Mouse (Mus musculus) stomach, postnatal 0 days (tissue): Measurements from ENCODE around the gene Mfsd11. TPM values are rescaled to one million over a fixed set of nuclear protein-coding genes. Genes with fewer than 3 reads are reported as not detected.

ENCODE experiments used
- ATAC-seq: fragments of 200-750 bp; cut with Nextera tagmentation; 2 replicates; pipeline ENCODE4 v1.8.0; 2017; ENCODE audit not compliant: low FRiP score, low TSS enrichment
- DNase-seq: peaks from one replicate; pipeline ENCODE4 v3.0.0-alpha.2; 2016; ENCODE audit warnings: low spot score
- H3K27ac ChIP-seq: fragments of 300-500 bp; sonication (generic); replicated peaks from 2 replicates; pipeline ENCODE4 v1.5.1; 2014; ENCODE audit warnings: mild to moderate bottlenecking, control low read depth
- H3K27me3 ChIP-seq: fragments of 300-500 bp; sonication (generic); 2 replicates; pipeline ENCODE4 v1.6.1; 2014; ENCODE audit warnings: low read length; ENCODE audit not compliant: control insufficient read depth, insufficient read depth
- H3K36me3 ChIP-seq: fragments of 300-500 bp; sonication (generic); 2 replicates; pipeline ENCODE4 v1.6.1; 2014; ENCODE audit warnings: low read length, mixed read lengths; ENCODE audit not compliant: control insufficient read depth, insufficient read depth
- H3K4me1 ChIP-seq: fragments of 300-500 bp; sonication (generic); replicated peaks from 2 replicates; pipeline ENCODE4 v1.6.1; 2014; ENCODE audit warnings: antibody characterized with exemption; ENCODE audit not compliant: control insufficient read depth, insufficient read depth
- H3K4me2 ChIP-seq: fragments of 300-500 bp; sonication (generic); replicated peaks from 2 replicates; pipeline ENCODE4 v1.6.1; 2014; ENCODE audit warnings: low read depth, mild to moderate bottlenecking, control low read depth, moderate library complexity
- H3K4me3 ChIP-seq: fragments of 300-500 bp; sonication (generic); 2 replicates; pipeline ENCODE4 v1.5.1; 2014; ENCODE audit warnings: low read depth, low read length, control low read depth
- H3K9ac ChIP-seq: fragments of 300-500 bp; sonication (generic); 2 replicates; pipeline ENCODE4 v1.6.1; 2014; ENCODE audit warnings: mild to moderate bottlenecking, low read length, control low read depth, mixed read lengths
- H3K9me3 ChIP-seq: fragments of 300-500 bp; sonication (generic); 2 replicates; pipeline ENCODE4 v1.6.1; 2016; ENCODE audit warnings: low read length; ENCODE audit not compliant: control insufficient read depth
- CTCF ChIP-seq: IDR thresholded peaks from 2 replicates; pipeline ENCODE4 v1.5.1; 2016; ENCODE audit warnings: antibody characterized with exemption, low read depth, mild to moderate bottlenecking, moderate library complexity
- EP300 ChIP-seq: optimal IDR thresholded peaks from 2 replicates; pipeline ENCODE3; 2016; ENCODE audit warnings: antibody characterized with exemption
- WGBS: fragments of 180-500 bp; shearing (Covaris S2); extraction: QIAGEN DNeasy Blood & Tissue Kit; methylation state at CpG from one replicate; pipeline ENCODE4 v1.1.7; 2014; 5-methylcytosine and 5-hydroxymethylcytosine counted together
- polyA plus RNA-seq: library from polyadenylated mRNA; unstranded; fragments of >200 nt; fragmentation: Nextera tagmentation; extraction: Ambion mirVana; gene quantifications from 2 replicates; pipeline ENCODE4 v1.2.1, GENCODE M21; 2015

Gene Mfsd11
- polyA plus RNA-seq, 1 experiment from 2014 or later: 31.5 TPM

GRCm38 (mm10) chr11:116834954-116835353, 17.3 kb upstream of the Mfsd11 start:
- Histone ChIP-seq H3K4me3 (no peak overlapping the region), H3K4me1 (no peaks in the 10 kb centered on the region), H3K27ac (no peak overlapping the region), H3K36me3 (peaks cover 26% of the 10 kb centered on the region), H3K9me3 (no peaks in the 10 kb centered on the region), H3K4me2 (no peak overlapping the region), H3K27me3 (no peaks in the 10 kb centered on the region), H3K9ac (no peak overlapping the region)
- 94% methylated on average over 1 of the region's 1 CpGs for WGBS
- TF ChIP-seq CTCF (no peak), EP300 (no peak)
- no peak for ATAC-seq
- DNase-seq: no peak

- Histone ChIP-seq H3K4me1 (peaks cover 3% of the 10 kb centered on the region; the same call in 1 of the 2 replicates), H3K36me3 (peaks cover 27% of the 10 kb centered on the region), H3K27me3 (no peaks in the 10 kb centered on the region), H3K4me3 (no peak overlapping the region), H3K27ac (no peak overlapping the region), H3K4me2 (no peak overlapping the region), H3K9ac (no peak overlapping the region), H3K9me3 (no peaks in the 10 kb centered on the region)
- TF ChIP-seq EP300: no peak
- TF ChIP-seq CTCF: no peak
- no peak for ATAC-seq
- WGBS: 84% methylated on average over 4 of the region's 4 CpGs
- no peak for DNase-seq
Measured at GRCm38 (mm10) chr11:116836283-116836682, 16.0 kb upstream of the Mfsd11 start.

GRCm38 (mm10) chr11:116837441-116837840, 14.8 kb upstream of the Mfsd11 start:
- no peak overlapping the region for H3K4me3 ChIP-seq
- 88% methylated on average over 10 of the region's 10 CpGs for WGBS
- H3K9ac ChIP-seq: no peak overlapping the region
- H3K4me2 ChIP-seq: no peak overlapping the region
- peaks cover 27% of the 10 kb centered on the region for H3K36me3 ChIP-seq
- H3K27me3 ChIP-seq: no peaks in the 10 kb centered on the region
- DNase-seq (no peak), ATAC-seq (no peak)
- H3K9me3 ChIP-seq: no peaks in the 10 kb centered on the region
- TF ChIP-seq EP300: no peak
- peak; percentile 24; the same call in 1 of the 2 replicates for TF ChIP-seq CTCF
- H3K4me1 ChIP-seq: peaks cover 6% of the 10 kb centered on the region
- H3K27ac ChIP-seq: no peak overlapping the region

- peaks cover 27% of the 10 kb centered on the region for H3K36me3 ChIP-seq
- 84% methylated on average over 14 of the region's 14 CpGs for WGBS
Measured at GRCm38 (mm10) chr11:116838936-116839335, 13.3 kb upstream of the Mfsd11 start.

GRCm38 (mm10) chr11:116839601-116840000, 12.6 kb upstream of the Mfsd11 start:
- H3K4me3 ChIP-seq: no peak overlapping the region
- no peaks in the 10 kb centered on the region for H3K27me3 ChIP-seq
- H3K4me1 ChIP-seq: peaks cover 6% of the 10 kb centered on the region
- WGBS: 67% methylated on average over 7 of the region's 7 CpGs
- no peak overlapping the region for H3K27ac ChIP-seq
- H3K9me3 ChIP-seq: no peaks in the 10 kb centered on the region
- H3K36me3 ChIP-seq: peaks cover 23% of the 10 kb centered on the region
- no peak overlapping the region for H3K9ac ChIP-seq
- ATAC-seq: no peak
- H3K4me2 ChIP-seq: no peak overlapping the region
- no peak for DNase-seq
- no peak for TF ChIP-seq EP300
- TF ChIP-seq CTCF: no peak

More at GRCm38 (mm10) chr11:116838936-116839335, 13.3 kb upstream of the Mfsd11 start:
- H3K4me1 ChIP-seq: peaks cover 6% of the 10 kb centered on the region
- ATAC-seq: no peak
- H3K27me3 ChIP-seq: no peaks in the 10 kb centered on the region
- H3K9me3 ChIP-seq: no peaks in the 10 kb centered on the region
- H3K4me2 ChIP-seq: no peak overlapping the region
- TF ChIP-seq EP300: no peak
- peak; percentile 32 for TF ChIP-seq CTCF
- no peak overlapping the region for H3K9ac ChIP-seq
- H3K4me3 ChIP-seq: no peak overlapping the region
- peak; percentile 50 for DNase-seq
- H3K27ac ChIP-seq: no peak overlapping the region

GRCm38 (mm10) chr11:116840748-116841147, 11.5 kb upstream of the Mfsd11 start:
- H3K4me2 ChIP-seq: peak overlapping the region; percentile 75
- H3K27ac ChIP-seq: no peak overlapping the region
- H3K36me3 ChIP-seq: peaks cover 21% of the 10 kb centered on the region
- H3K4me3 ChIP-seq: no peak overlapping the region
- ATAC-seq (no peak), DNase-seq (no peak)
- no peaks in the 10 kb centered on the region for H3K9me3 ChIP-seq
- H3K9ac ChIP-seq: peak overlapping the region; percentile 35; the same call in 1 of the 2 replicates
- TF ChIP-seq CTCF (peak; percentile 25; the same call in 1 of the 2 replicates), EP300 (no peak)
- WGBS: 69% methylated on average over 4 of the region's 4 CpGs
- H3K4me1 ChIP-seq: peaks cover 6% of the 10 kb centered on the region
- H3K27me3 ChIP-seq: no peaks in the 10 kb centered on the region
